Mouse (Mus musculus): ENCODE measurements around the gene Gorasp1. TPM values are rescaled to one million over a fixed set of nuclear protein-coding genes. Genes with fewer than 3 reads are reported as not detected.

The Gorasp1 gene
- total RNA-seq, 4 experiments from 2014 or later = 32.8 to 40.9 (median 36.8) TPM

- no peak for DNase-seq (ENCODE audit: low spot score in 2 of 2)
These were observed 35.9 kb upstream of the Gorasp1 start for GRCm38 (mm10) chr9:119973281-119973680.

DNA sequence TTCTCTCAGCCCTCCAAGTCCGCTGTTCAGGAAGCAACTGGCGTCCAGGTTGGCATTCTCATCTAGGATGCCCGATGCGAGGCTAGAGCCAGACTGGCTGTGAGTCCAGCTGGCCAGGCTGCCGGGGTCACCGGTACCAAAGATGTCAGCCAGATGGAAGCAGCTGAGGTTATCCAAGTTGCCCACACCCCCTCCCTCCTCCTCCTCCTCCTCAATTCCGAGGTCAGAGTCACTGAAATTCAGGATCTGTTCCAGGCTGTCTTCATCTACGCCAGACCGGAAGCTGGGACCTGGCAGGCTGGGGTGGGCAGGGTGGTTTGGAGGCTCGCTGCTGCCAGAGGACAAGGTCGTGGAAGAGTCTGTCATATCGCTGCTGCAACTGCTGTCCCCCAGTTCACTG is 35.2 kb upstream of the Gorasp1 start:
- DNase-seq (ENCODE audit: low spot score in 2 of 2) = no peak

DNA sequence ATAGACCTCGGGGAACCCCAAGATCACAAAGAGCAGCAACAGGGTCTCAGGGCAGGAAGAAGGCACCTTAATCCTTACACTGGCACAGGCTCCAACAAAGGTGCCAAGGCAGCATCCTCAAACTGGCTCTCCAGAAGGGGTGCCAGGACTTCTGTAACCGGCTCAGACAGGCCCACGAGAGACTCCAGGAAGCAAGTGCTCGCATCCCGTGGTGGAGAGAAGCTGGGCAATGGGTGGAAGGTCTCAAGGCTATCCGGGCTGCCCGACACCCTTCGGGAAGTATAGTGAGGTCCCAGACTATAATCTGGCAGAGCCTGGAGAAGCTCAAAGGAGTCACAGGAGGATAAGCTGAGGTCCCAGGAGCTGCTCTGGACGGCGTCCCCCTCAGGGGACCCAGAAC is 34.8 kb upstream of the Gorasp1 start:
- DNase-seq (ENCODE audit: low spot score in 2 of 2) = no peak

DNA sequence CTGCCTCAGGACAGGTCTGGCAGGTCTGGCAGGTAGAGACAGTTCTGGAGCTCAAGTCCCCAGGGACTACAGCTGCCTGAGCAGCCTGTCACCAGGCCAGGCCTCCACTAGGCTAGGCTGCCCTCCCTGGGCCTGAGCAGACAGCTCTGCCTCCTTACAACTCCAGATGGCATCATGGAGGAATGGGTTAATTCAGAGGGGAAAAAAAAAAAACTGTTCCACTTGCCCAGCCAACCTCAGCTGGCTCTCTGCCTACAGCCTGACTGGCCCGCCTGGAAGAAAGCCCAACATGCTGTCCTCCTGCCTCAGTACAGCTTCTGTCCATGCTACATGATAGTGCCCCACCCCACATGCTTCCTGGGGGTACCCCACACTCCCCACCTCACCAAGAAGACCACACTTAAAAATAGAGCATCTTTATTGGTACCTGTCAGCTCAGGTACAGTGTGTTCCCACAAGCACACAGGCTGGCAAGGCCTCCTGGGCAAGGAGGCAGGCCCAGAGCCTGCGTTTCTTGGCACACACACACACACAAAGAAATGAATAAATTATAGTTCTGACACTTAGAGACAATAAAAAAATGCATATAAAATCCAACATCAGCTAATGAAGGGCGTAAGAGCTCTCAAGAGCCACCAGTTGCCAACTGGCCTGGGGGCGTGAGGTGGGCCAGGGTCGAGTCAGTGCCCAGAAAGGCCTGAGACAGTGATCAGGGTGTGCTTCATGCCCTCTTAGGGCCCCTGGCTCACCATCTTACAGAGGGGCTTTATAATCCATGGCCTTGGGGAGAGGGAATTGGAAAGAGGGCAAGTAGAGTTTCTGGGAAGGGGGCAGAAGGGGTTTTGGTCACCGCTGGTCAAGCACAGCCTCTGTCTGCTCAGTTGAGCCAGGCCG is 33.6 kb upstream of the Gorasp1 start:
- DNase-seq (ENCODE audit: low spot score in 2 of 2) = no peak

- DNase-seq (ENCODE audit: low spot score in 2 of 2) = no peak
These were observed 32.9 kb upstream of the Gorasp1 start for GRCm38 (mm10) chr9:119970221-119970620.

DNA sequence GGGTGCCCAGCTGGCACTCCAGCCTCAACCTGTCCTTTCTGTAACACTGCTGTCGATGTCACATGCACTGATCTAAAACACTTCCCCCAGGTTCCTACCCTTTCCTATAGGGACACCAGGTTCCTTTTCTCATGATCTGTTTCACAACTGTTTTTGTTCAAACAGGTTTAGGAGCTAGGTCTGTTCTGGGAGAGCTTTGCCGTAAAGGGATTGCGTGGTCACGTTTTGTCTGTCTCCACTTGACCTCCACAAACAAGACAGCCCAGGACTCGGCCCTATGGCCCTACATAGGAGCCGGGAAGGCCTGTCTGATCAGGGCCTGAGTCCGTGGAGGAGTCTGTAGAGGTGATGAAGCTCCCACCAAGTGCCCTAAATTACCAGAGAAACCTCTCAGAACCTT is 32.4 kb upstream of the Gorasp1 start:
- no peak for DNase-seq (ENCODE audit: low spot score in 2 of 2)

GRCm38 (mm10) chr9:119966221-119966910 is 29.0 kb upstream of the Gorasp1 start:
- no peak for DNase-seq (ENCODE audit: low spot score in 2 of 2)

GRCm38 (mm10) chr9:119965186-119965585 is 27.8 kb upstream of the Gorasp1 start:
- no peak for DNase-seq (ENCODE audit: low spot score in 2 of 2)

- DNase-seq (ENCODE audit: low spot score in 2 of 2) = no peak
These were observed 26.8 kb upstream of the Gorasp1 start for GRCm38 (mm10) chr9:119964206-119964605.

- DNase-seq (ENCODE audit: low spot score in 2 of 2) = no peak
These were observed 25.8 kb upstream of the Gorasp1 start for GRCm38 (mm10) chr9:119962987-119963667.

DNA sequence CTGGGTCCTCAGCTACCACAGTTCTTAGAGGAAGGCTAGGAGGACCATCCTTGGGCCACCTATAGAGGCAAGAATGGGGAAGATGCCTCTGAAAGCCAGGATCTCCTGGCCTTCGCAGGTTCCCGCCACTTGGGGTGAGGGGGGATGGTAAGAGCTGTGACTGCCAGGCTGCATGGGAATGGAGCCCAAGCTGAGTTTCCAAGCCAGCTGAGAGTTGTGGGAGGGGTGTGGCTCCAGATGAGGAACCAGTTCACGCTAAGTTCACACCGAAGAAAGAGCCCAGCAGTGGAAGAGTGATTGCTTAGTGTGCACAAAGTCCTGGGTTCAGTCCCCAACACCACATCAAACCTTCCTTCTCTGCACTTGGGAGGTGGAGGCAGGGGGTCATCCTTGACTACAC is 24.9 kb upstream of the Gorasp1 start:
- DNase-seq (ENCODE audit: low spot score in 2 of 2) = no peak

DNA sequence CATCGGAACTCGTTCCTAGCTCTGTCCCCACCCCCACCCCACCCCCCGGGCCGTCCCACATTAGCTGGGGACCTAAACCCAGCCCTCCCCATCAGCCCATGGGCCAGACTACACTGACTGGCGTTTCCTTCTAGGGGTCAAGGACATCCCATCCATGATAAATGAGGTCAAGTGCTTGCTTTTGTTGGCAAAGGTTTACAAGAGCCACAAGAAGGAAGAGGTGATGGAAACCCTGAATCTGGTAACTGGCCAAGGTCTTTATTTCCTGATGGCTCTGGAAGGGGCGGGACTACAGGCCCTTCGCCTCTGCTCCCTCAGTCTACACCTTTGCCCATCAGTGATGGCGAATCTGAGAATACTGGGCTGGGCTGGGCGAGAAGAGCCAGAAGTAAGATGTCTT is 21.5 kb upstream of the Gorasp1 start:
- no peak for DNase-seq (ENCODE audit: low spot score in 2 of 2)

GRCm38 (mm10) chr9:119951388-119951787 is 14.0 kb upstream of the Gorasp1 start:
- no peak for DNase-seq (ENCODE audit: low spot score in 2 of 2)

- DNase-seq (ENCODE audit: low spot score in 2 of 2) = no peak
These were observed 13.1 kb upstream of the Gorasp1 start for GRCm38 (mm10) chr9:119950434-119950833.

DNA sequence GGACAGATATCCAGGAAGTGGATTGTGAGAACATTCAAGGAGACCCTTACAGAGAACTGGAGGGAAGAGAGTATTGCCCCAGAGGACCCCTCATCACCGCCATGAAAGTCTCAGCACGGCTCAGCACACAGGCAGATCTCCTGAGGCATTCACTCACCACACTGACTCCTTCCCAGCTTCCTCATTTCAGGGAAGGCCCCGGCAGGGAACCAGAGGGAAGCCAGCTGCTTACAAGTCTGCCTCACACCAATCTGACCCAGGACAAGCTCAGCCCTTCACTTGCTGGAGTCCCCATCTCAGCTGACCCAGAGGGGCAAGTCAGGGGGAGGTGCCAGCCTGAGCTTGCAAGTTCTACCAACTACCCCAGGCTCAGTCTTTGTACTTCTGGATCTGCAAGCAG is 11.4 kb upstream of the Gorasp1 start:
- DNase-seq (ENCODE audit: low spot score in 2 of 2) = no peak

DNA sequence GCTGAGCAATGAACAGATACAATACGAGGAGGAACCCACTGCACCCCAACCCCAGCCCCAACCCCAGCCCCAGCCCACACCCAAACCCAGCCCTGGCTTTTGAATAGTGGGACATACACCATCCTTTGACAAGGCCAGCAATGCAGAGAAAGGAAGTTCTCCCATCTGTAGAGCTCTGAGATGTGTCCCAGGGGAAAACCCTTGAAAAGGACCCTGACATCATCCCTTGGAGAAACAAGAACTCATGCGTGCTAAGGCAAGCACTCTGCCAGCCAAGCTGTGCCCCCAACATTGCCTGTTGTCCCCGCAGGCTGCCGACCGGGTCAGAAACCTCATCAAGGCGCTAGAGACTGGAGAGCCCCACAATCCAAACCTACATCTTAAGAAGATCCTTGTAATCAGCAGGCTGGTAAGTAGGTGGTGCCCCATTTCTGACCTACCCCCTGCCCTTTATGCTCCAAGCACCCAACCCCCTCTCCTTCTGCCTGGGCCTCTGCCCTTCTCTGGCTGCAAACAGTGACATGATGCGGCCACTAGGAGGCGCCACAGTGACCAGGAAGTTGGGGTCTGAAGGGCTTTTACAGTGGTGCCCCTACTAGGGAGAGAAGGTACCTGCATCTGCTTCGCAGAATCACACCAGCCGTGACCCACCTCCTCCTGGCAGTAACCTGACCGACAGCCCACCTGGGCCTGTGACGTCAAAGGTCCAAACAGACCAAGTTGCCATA is 8.0 kb upstream of the Gorasp1 start:
- DNase-seq (ENCODE audit: low spot score in 2 of 2) = no peak

DNA sequence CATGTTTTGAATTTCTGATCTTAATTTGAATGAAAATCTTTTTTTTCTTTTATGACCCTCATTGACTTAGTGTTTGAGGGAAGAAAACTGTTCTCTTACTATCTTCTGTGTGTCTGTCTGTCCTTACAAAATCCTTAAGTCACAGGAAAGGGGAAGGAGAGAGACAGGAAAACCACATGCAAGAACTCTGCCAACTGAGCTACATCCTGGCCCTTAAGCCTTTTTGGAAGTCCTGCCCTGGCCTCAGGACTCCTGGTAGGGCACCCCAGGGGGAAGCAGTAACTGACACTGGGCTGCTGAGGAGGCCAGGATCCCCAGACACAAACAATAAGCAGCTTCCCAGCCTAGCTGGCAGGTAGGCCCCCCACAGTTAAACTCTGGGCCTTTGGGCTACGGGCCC is 6.0 kb upstream of the Gorasp1 start:
- no peak for DNase-seq (ENCODE audit: low spot score in 2 of 2)

DNA sequence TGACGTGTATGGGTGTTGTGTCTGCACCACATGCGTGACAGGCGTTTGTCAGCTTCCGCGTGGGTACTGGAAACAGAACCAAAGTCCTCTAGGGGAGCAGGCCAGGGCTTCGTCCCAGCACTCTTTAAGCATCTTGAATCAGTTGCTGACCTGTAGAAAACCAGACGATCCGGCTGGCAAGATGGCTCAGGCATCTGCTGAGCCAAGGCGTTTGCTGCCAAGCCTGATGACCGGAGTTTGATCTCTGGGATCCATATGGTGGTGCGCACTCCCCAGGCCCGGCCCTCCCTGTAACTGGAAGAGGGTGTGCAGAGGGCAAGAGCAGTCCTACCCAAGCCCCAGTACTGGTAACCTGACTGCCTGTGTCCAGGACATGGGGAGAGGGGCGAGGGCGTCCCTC is 4.5 kb upstream of the Gorasp1 start:
- DNase-seq (ENCODE audit: low spot score in 2 of 2) = no peak

- no peak for DNase-seq (ENCODE audit: low spot score in 2 of 2)
These were observed 4.0 kb upstream of the Gorasp1 start for GRCm38 (mm10) chr9:119941407-119941806.

- DNase-seq (ENCODE audit: low spot score in 2 of 2) = no peak
These were observed 2.3 kb upstream of the Gorasp1 start for GRCm38 (mm10) chr9:119939646-119940045.

GRCm38 (mm10) chr9:119938496-119938895 is 1.1 kb upstream of the Gorasp1 start:
- no peak for DNase-seq (ENCODE audit: low spot score in 2 of 2)

DNA sequence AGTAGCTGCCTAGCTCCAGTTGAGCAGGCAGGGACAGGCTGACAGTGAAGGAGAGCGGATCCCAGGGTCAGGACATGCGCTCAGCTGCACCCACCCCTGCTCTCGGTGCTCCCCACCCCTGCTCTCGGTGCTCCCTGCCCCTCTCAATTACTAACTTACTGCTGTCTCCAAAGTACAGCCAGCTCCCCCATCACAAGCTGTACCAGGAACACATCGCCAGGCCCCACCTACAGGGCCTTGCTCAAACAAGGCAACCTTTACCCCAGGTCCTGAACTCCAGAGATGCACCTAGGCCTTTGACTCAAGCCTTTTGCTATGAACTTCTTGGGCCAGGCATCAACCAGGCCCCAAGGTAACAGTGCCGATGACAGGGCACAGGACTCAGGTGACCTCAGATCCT is 3.7 kb downstream of the Gorasp1 start:
- DNase-seq (ENCODE audit: low spot score in 2 of 2) = no peak

Measured in left cerebral cortex, adult 8-10 months (tissue).